Mouse (Mus musculus): ENCODE data around the gene Sertm1.

The Sertm1 gene

DNA sequence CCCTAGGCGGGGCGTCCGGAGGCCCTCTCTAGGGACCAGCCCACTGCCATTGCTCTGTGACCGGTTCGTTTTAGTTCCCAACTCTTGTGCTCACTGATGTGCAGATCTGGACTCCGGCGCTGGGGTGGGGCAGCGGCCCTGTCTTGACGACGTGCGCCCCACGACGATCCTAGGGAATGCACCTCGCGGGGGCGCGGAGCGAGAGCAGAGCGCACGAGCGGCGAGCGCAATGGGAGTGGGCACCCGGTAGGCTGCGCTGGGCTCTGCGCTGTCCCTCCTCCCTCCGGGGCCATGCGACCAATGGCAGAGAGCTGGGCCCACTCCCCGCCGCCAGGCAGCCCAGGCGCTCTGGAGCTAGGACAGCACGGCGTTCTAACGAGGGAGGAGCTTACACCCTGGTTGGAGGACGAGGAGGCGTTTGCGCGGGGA lies at the start of gene Sertm1:
Gene Sertm1 (minus strand): TSS at position 245 of the 429 bp plus-strand sequence.
- DNase-seq (ENCODE audit: low spot score in 2 of 2): peak; percentile 15 to 51

DNA sequence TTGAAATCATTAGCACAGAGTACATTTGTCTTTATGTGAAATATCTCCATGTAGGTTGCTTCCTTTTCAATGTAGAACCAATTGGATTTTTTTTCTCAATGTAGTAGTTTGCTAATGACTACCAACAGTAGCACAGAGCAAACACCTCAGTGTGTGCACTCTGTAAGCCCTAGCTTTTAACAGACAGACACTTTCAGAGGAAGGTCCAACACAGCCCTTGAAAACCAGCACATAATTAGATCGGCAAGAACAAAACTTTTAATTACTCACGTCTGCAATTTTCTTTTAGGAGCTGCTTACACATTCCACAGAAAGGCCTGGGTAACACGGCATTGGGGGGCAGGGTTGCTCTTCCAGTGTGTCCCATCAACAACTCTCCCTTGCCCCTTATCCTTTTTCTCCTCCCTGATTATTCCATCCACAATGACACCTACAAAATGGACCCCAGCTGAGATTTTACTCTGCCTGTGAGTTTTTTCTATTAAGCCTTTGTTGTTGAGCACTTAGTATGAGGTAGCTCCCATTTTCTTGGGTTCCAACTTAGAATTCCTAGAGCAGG lies 49.3 kb upstream of the Sertm1 start:
- DNase-seq (ENCODE audit: low spot score in 2 of 2): no peak

DNA sequence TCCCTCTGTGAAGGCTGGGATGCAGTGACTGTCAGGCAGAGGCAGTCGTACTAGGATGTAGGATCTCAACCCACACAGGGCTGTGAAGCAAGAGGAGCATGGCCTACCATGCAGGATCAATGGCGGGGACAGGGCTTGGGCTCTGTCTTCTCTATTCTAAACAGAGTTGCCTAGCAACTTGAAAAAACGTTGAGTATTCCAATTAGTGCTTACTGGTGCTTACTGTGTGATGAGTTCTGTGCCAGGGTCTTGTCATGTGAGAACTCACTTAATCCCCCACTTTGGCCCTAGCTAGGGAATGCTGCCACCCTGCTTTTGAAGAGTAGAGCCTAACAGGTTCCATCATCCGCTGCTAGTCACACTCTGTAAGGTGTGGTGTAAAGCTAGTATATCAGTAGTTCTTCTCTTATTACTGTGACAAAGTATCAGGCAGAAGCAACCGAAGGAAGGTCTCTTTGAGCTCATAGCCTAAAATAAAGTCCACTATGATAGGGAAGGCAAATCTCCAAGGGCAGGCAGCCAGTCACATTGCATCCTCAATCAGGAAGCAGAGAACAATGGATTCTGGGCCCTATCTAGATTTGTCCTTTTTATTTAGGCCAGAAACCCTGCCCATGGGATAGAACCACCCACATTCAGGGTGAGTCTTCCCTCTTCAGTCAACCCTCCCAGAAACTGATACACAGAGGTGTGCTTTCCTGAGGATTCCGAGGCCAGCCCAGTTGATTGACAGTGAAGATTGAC lies 27.6 kb upstream of the Sertm1 start:
- DNase-seq (ENCODE audit: low spot score in 2 of 2): no peak

DNA sequence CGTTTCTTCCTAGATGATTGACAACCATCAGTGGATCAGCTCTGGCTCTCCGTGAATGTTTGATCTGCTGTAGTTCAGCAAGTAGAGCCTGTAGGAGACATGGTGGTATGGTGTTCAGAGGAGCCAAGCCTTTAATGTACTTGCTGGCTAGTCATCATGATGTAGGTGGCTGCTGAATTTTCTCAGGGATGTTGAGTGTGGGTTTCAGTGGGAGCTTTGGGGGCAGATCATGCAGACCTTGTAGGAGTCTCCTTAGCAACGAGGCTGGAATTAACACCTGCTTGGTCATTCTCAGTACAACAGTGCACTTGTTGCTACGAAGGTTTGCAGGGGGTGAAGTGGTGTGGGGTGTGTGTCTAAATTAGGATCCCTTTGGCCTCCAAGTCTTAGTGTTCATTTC lies 18.8 kb upstream of the Sertm1 start:
- DNase-seq (ENCODE audit: low spot score in 2 of 2): peak in 1 of 2 experiments; percentile 20

DNA sequence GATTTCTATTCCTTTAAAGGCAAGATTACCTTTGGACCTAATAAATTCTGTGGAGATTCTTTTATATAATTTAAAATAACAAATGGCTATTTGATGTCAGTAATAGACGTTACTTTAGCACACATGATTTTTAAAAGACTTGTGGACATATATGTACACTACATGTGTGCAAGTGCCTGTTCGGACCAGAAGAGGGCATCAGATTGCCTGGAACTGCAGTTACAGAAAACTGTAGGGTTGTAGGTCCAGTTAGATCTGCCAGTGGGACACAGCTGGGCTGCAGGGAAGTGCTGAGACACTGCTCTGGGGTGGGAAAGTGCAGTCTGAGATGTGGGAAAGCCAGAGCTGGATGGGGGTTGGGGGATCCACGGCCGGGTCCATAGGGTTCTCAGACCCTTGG lies 16.9 kb upstream of the Sertm1 start:
- DNase-seq (ENCODE audit: low spot score in 2 of 2): no peak

DNA sequence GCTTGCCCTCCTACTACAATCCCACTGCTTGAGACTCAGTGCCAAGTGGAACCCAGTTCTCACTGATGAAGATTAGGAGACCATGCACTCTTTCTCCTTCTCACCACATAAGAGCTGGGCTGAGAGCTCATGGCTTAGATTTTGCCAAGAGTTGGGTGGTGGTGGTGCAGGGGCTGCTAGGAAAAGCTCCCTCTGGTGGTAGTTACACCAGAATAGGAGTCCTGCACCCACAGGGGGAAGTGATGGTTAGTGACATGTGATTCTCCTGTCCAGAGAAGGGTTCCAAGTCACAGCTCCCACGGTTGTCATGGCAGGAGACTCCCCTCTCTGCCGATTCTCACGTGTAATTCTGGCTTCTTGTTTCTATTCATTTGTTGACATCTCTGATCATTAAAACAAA lies 4.7 kb upstream of the Sertm1 start:
- no peak for DNase-seq (ENCODE audit: low spot score in 2 of 2)

DNA sequence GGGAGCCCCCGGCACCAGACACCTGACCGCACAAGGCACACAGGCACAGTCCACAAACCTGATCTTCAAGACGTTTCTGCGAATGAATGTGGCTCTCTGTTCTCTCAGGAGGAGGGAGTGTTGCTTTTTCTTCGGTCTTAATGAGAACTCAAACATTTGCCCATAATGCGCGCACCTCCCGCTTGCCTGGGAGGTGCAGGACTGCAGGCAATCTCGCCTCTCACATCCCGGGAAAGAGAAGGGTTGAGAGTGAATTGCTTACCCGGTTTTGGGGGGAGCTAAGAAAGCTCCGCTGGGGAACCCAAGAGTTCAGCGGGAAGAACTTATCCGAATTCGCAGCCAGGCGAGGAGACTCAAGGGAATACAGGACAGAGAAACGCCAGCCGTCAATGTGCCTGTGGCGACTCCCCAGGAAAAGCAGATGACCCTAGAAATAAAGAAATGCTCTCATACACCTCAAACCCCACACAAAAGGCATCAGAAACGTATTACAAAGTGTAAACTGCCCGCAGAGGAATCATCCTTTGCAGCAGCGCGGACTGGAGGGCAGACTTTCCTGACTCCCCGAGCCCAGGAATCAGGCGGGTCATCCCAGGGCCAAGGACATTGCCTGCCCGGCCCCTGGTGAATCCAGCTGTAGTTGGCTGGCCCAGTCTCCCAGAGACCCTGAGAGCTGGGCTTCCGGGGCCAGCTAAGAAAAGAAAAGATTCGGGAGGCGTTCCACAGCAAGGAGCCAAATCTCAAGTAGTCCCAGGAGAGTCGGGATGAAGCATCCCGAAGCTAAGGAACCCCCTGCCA lies 643 bp downstream of the Sertm1 start:
- no peak for DNase-seq (ENCODE audit: low spot score in 2 of 2)

DNA sequence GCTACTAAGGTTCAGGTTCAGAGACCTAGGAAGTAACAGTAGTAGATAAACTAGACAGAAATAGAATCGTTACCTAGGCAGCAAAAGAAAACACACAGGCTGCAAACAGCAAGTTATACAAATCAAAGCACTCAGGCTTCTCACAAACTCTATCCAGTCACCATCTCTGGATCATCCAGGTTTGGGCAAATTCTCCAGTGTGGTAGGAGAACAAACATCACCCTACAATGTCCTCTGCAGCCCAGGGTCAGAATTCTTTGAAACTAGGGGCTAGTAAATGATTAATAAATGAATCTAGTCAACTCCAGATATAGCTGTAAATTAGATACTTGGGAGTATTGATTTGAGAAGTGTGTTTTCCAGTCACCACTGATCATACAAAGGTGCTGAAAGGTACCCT lies 6.8 kb downstream of the Sertm1 start:
- no peak for DNase-seq (ENCODE audit: low spot score in 2 of 2)

DNA sequence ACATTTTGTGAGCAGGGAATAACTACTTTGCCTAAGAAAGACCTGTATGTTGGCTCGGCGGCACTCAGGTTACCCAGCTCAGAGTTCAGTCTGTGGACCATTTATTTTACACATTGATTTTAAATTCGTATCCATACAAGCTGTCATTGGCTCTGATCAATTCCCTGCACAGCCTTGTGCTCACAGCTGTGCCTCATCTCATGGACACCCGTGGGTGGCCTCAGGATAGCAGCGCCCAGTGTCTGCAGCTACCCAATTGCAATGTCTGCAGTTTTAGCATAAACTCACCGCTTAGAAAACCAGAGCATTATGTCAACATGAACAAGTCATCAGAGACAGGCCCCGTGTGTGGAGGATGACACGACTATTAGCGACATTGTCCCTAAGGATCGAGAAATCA lies 17.7 kb downstream of the Sertm1 start:
- DNase-seq (ENCODE audit: low spot score in 2 of 2): no peak

DNA sequence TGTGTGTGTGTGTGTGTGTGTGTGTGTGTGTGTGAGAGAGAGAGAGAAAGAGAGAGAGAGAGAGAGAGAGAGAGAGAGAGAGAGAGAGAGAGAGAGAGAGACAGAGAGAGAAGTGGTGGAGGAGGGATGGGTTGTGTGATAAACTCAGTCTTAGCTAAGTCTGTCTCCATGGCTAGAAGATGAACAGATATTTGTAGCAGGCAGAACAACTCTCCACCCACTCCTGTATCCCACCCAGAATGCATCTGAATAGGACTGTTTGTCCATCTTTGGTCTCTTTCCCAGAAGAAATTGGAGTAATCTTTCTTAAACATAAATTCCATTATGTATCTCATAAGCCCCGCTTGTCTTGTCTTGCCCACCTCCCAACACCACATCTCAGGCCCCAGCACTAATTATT lies 20.8 kb downstream of the Sertm1 start:
- DNase-seq (ENCODE audit: low spot score in 2 of 2): no peak

DNA sequence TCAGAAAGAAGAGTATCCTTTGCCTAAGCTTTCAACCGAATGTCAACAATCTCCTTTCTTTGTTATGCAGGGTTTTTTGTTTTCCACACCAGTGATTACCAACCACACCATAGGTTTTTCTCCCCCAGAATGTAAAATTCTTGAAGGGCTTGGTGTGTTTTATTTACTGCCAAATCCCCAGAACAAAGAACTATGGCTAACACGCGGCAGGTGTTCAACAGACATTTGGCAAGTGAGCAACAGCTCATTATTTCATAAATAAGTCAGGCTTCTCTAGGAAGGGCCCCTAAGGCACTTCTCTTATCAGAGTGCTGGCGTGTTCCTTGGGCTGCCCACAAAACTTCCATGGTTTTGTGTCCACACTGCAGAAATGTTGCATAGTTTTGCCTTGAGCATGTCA lies 23.5 kb downstream of the Sertm1 start:
- DNase-seq (ENCODE audit: low spot score in 2 of 2): no peak

DNA sequence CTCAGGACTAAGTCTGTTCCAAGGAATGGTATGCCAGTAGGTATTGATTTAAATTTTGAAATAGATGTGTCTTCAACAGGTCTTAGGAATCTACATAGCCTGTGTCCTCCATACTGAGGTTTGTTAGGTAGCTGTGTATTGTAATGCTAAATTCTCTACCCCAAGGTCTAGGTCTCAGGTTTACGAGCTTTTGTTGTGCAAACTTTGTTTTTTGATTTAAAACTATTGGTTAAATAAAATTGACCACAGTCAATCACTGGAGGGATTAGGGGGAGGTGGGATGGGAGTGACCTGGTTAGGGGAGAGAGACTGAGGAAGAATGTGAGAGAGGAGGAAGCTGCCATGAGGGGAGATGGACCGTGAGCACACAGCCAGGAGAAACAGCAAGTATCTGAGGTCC lies 29.2 kb downstream of the Sertm1 start:
- DNase-seq (ENCODE audit: low spot score in 2 of 2): no peak

Measured in left cerebral cortex, adult 9 months (tissue).